Mouse (Mus musculus): ENCODE measurements around the gene Cdk5r1. TPM values are rescaled to one million over a fixed set of nuclear protein-coding genes. Genes with fewer than 3 reads are reported as not detected.

Gene Cdk5r1
- polyA plus RNA-seq, 1 experiment from 2014 or later = 0.54 TPM

GRCm38 (mm10) chr11:80493186-80493585 is 16.4 kb downstream of the Cdk5r1 start:
- no peaks in the 10 kb centered on the region for H3K9me3 ChIP-seq (replicated peaks; ENCODE audit: low read length)
- DNase-seq (ENCODE audit: low spot score) (no peak), ATAC-seq (replicated peaks; ENCODE audit: low FRiP score, low read depth) (no peak)
- H3K4me1 ChIP-seq (replicated peaks; ENCODE audit: insufficient read depth, low read length) = peaks cover 14% of the 10 kb centered on the region; the same call in 1 of the 2 replicates
- no peaks in the 10 kb centered on the region for H3K27me3 ChIP-seq (ENCODE audit: insufficient read depth, low read length)
- H3K4me2 ChIP-seq (ENCODE audit: low read length) = no peak overlapping the region
- H3K36me3 ChIP-seq (ENCODE audit: insufficient read depth, low read length) = no peaks in the 10 kb centered on the region
- no peak overlapping the region for H3K27ac ChIP-seq
- no peak for TF ChIP-seq CTCF (IDR thresholded peaks at IDR 0.05; ENCODE audit: low read depth)
- 94% methylated on average over 5 of the region's 5 CpGs for WGBS
- H3K4me3 ChIP-seq (replicated peaks; ENCODE audit: low read depth, low read length) = no peak overlapping the region
- H3K9ac ChIP-seq (ENCODE audit: low read depth, low read length) = no peak overlapping the region

- ATAC-seq (replicated peaks; ENCODE audit: low FRiP score, low read depth) (no peak), DNase-seq (ENCODE audit: low spot score) (no peak)
- Histone ChIP-seq H3K4me3 (replicated peaks; ENCODE audit: low read depth, low read length) (no peak overlapping the region), H3K9ac (ENCODE audit: low read depth, low read length) (no peak overlapping the region), H3K27ac (no peak overlapping the region), H3K4me1 (replicated peaks; ENCODE audit: insufficient read depth, low read length) (0 out of 2 replicates have a peak, but pooled peaks cover 2% of the 10 kb centered on the region), H3K9me3 (replicated peaks; ENCODE audit: low read length) (no peaks in the 10 kb centered on the region), H3K36me3 (ENCODE audit: insufficient read depth, low read length) (no peaks in the 10 kb centered on the region), H3K4me2 (ENCODE audit: low read length) (no peak overlapping the region), H3K27me3 (ENCODE audit: insufficient read depth, low read length) (no peaks in the 10 kb centered on the region)
- 77% methylated on average over 9 of the region's 9 CpGs for WGBS
- TF ChIP-seq CTCF (IDR thresholded peaks at IDR 0.05; ENCODE audit: low read depth) = no peak
Observed at GRCm38 (mm10) chr11:80494852-80495251, 18.0 kb downstream of the Cdk5r1 start.

GRCm38 (mm10) chr11:80495972-80496371 is 19.1 kb downstream of the Cdk5r1 start:
- no peak for DNase-seq (ENCODE audit: low spot score)
- Histone ChIP-seq H3K4me1 (replicated peaks; ENCODE audit: insufficient read depth, low read length) (no peaks in the 10 kb centered on the region), H3K9me3 (replicated peaks; ENCODE audit: low read length) (no peaks in the 10 kb centered on the region), H3K36me3 (ENCODE audit: insufficient read depth, low read length) (no peaks in the 10 kb centered on the region), H3K27me3 (ENCODE audit: insufficient read depth, low read length) (no peaks in the 10 kb centered on the region), H3K27ac (no peak overlapping the region), H3K4me3 (replicated peaks; ENCODE audit: low read depth, low read length) (no peak overlapping the region), H3K4me2 (ENCODE audit: low read length) (no peak overlapping the region), H3K9ac (ENCODE audit: low read depth, low read length) (no peak overlapping the region)
- 91% methylated on average over 6 of the region's 6 CpGs for WGBS
- no peak for ATAC-seq (replicated peaks; ENCODE audit: low FRiP score, low read depth)
- no peak for TF ChIP-seq CTCF (IDR thresholded peaks at IDR 0.05; ENCODE audit: low read depth)

GRCm38 (mm10) chr11:80496640-80497039 is 19.8 kb downstream of the Cdk5r1 start:
- 87% methylated on average over 1 of the region's 1 CpGs for WGBS
- ATAC-seq (replicated peaks; ENCODE audit: low FRiP score, low read depth) (no peak), DNase-seq (ENCODE audit: low spot score) (no peak)
- Histone ChIP-seq H3K4me1 (replicated peaks; ENCODE audit: insufficient read depth, low read length) (no peaks in the 10 kb centered on the region), H3K4me2 (ENCODE audit: low read length) (no peak overlapping the region), H3K9ac (ENCODE audit: low read depth, low read length) (no peak overlapping the region), H3K27me3 (ENCODE audit: insufficient read depth, low read length) (no peaks in the 10 kb centered on the region), H3K9me3 (replicated peaks; ENCODE audit: low read length) (no peaks in the 10 kb centered on the region), H3K4me3 (replicated peaks; ENCODE audit: low read depth, low read length) (no peak overlapping the region), H3K36me3 (ENCODE audit: insufficient read depth, low read length) (no peaks in the 10 kb centered on the region), H3K27ac (no peak overlapping the region)
- no peak for TF ChIP-seq CTCF (IDR thresholded peaks at IDR 0.05; ENCODE audit: low read depth)

- WGBS = 86% methylated on average over 10 of the region's 10 CpGs
- H3K4me1 ChIP-seq (replicated peaks; ENCODE audit: insufficient read depth, low read length) = no peaks in the 10 kb centered on the region
- H3K27ac ChIP-seq = no peak overlapping the region
- TF ChIP-seq CTCF (IDR thresholded peaks at IDR 0.05; ENCODE audit: low read depth) = no peak
- H3K9me3 ChIP-seq (replicated peaks; ENCODE audit: low read length) = no peaks in the 10 kb centered on the region
- ATAC-seq (replicated peaks; ENCODE audit: low FRiP score, low read depth) (no peak), DNase-seq (ENCODE audit: low spot score) (no peak)
- no peaks in the 10 kb centered on the region for H3K27me3 ChIP-seq (ENCODE audit: insufficient read depth, low read length)
- no peak overlapping the region for H3K4me2 ChIP-seq (ENCODE audit: low read length)
- H3K4me3 ChIP-seq (replicated peaks; ENCODE audit: low read depth, low read length) = no peak overlapping the region
- no peak overlapping the region for H3K9ac ChIP-seq (ENCODE audit: low read depth, low read length)
- H3K36me3 ChIP-seq (ENCODE audit: insufficient read depth, low read length) = no peaks in the 10 kb centered on the region
Observed at GRCm38 (mm10) chr11:80497225-80497919, 20.5 kb downstream of the Cdk5r1 start.

GRCm38 (mm10) chr11:80498328-80499070 is 21.7 kb downstream of the Cdk5r1 start:
- 73% methylated on average over 11 of the region's 11 CpGs for WGBS
- Histone ChIP-seq H3K4me3 (replicated peaks; ENCODE audit: low read depth, low read length) (no peak overlapping the region), H3K36me3 (ENCODE audit: insufficient read depth, low read length) (no peaks in the 10 kb centered on the region), H3K4me1 (replicated peaks; ENCODE audit: insufficient read depth, low read length) (no peaks in the 10 kb centered on the region), H3K27ac (no peak overlapping the region), H3K9ac (ENCODE audit: low read depth, low read length) (no peak overlapping the region), H3K9me3 (replicated peaks; ENCODE audit: low read length) (no peaks in the 10 kb centered on the region), H3K27me3 (ENCODE audit: insufficient read depth, low read length) (no peaks in the 10 kb centered on the region), H3K4me2 (ENCODE audit: low read length) (no peak overlapping the region)
- TF ChIP-seq CTCF (IDR thresholded peaks at IDR 0.05; ENCODE audit: low read depth) = no peak
- no peak for DNase-seq (ENCODE audit: low spot score)
- ATAC-seq (replicated peaks; ENCODE audit: low FRiP score, low read depth) = no peak

Measured in kidney, postnatal 0 days (tissue).